Mouse (Mus musculus) small intestine, adult 2 months (tissue): ENCODE measurements around the gene Elmo1.

Source experiments
- CTCF ChIP-seq: fragments of 200-500 bp; IDR thresholded peaks from 2 replicates; pipeline ENCODE4 v1.5.1; 2012; ENCODE audit warnings: low read depth, mild to moderate bottlenecking, control low read depth, inconsistent platforms, low read length, moderate library complexity, mixed read lengths; ENCODE audit not compliant: insufficient replicate concordance, insufficient read length; ENCODE audit errors: extremely low read depth
- POLR2A ChIP-seq: fragments of 200-500 bp; IDR thresholded peaks from 2 replicates; pipeline ENCODE4 v1.6.1; 2012; ENCODE audit warnings: low read depth, mild to moderate bottlenecking, control low read depth, inconsistent platforms, low read length, moderate library complexity

DNA sequence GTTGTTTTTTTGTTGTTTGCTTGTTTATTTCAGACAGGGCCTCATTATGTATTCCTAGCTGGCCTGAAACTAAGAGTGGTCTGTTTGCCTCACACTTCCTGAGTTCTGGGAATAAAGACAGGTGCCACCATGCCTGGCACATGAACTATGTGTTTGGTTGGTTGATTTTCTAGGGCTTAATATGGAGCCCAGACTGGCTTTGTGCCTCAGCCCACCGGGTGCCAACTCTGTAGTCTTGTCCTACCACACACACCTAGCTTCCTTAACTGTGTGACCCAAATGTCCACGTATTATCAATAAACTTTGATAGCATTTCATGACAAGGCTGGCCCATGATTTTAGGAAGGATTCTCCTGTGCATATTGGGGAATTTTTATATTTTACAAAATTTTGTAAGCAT lies 217.0 kb downstream of the Elmo1 start:
- TF ChIP-seq CTCF (no peak), POLR2A (no peak)
